Mouse (Mus musculus) urinary bladder, adult 18-20 months (tissue): Measurements from ENCODE around the gene Elmod3.
A peak's percentile ranks its signal among the peaks of the same experiment; 100 is the strongest.

Source experiments
- DNase-seq, 2 experiments: peaks; one replicate each; pipeline ENCODE4 v3.0.0; 2022; ENCODE audit warnings: low spot score in 2 of 2, mixed read lengths in 2 of 2

Gene Elmod3

DNA sequence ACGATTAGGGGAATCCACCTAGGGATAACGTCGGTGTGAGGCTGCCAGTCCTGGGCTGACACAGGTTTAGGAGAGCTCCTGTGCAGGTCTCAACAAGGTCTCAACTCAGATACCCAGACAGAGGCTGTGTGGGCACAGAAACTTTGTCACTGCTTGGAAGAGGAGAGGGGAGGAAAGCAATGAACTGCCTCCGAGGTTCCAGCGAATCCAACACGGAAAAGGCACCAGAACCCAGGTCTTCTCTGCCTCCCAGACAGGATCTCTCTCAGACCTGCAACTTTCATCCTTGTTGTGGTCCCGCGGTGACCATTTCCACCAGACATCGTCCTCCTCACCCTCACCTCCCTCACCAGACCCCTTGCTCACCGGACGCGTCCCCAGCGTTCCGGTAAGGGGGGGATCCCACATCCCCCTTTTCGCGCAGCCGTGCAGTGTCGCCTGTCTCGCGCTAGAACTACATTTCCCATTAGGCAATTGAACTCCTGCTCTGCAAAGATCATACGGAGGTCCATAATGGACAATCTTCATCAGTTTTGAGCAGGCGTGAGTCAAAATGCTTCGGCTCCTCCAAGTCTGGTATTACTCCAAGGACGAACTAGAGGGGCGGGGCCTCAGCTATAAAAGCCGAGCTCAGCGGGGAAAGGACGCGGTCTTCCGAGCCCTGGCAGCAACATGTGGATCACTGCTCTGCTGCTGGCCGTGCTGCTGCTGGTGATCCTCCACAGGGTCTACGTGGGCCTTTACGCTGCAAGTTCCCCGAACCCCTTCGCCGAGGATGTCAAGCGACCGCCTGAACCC is at the start of gene Elmod3, which contains the start of gene Retsat:
Gene Elmod3, minus strand, starts transcription at position 458 of the 798 bp plus-strand sequence.
Gene Retsat, plus strand, starts transcription at position 520 of the 798 bp plus-strand sequence.
- DNase-seq = peak; percentile 88 to 94

GRCm38 (mm10) chr6:72647383-72647820 is 49.2 kb upstream of the Elmod3 start:
- peak in 1 of 2 experiments; percentile 45 for DNase-seq

DNA sequence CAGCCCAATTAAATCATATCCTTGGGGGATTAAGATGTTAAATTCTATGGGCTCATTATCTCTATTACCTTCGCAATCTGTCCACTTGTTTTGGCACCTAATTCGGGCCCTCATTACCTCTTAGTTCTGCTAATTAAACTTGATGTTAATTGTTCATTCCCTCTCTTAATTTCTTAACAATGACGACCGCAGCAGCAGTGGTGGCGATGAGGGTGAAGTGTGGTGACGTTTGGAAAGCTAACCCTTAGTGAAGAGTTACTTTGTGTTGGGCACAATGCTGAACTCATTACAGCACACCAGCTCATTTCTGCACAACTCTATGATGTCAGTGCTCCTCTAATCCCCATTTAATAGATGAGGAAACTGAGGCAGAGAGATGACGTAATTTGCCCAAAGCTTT is 47.2 kb upstream of the Elmod3 start:
- no peak for DNase-seq

- no peak for DNase-seq
Measured at GRCm38 (mm10) chr6:72644576-72644975, 46.4 kb upstream of the Elmod3 start.

- no peak for DNase-seq
Measured at GRCm38 (mm10) chr6:72641218-72641954, 43.2 kb upstream of the Elmod3 start.

GRCm38 (mm10) chr6:72636940-72637339 is 38.7 kb upstream of the Elmod3 start:
- no peak for DNase-seq

- DNase-seq = peak; percentile 43 to 44
Measured at GRCm38 (mm10) chr6:72635760-72636431, 37.7 kb upstream of the Elmod3 start.

- no peak for DNase-seq
Measured at GRCm38 (mm10) chr6:72634311-72634710, 36.1 kb upstream of the Elmod3 start.

DNA sequence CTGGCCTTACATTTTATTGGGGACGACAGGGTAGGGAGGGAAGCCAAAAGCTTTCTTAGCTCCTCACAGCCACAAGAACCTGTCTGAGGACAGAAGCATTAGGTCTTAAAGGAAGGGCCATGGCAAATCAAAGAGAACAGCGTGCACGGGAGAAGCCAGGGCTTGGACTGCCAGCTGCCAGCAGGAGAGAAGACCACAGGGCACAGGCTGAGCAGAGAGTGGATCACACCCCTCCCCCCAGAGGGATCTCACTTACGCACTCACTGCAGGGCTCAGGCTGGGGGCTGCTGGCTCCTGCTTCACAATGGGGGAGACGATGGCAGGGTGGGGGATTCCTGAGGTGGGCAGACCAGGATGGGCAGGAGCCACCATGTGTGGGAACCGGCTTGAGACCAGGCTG is 33.5 kb upstream of the Elmod3 start:
- DNase-seq = no peak

DNA sequence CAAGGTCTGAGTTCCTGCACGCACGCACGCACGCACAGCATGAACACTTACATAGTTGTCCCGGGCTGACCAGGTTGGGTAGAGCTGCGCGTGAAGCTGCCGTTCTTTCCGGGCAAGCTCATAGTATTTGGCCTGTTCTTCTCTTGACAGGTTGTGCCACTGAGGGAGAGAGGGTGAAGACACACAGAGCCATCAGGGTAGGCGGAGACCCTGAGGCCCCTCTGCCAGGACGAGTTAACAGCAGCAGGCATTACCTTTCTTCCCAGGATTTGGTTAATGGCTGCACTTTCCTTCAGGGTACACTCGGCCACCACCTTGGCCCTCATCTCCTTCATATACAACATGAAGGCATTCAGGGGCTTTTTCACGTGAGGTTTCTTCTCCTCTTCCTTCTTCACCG is 32.7 kb upstream of the Elmod3 start:
- DNase-seq = no peak

GRCm38 (mm10) chr6:72630370-72630769 is 32.2 kb upstream of the Elmod3 start:
- DNase-seq = no peak

- DNase-seq = no peak
Measured at GRCm38 (mm10) chr6:72627276-72627675, 29.1 kb upstream of the Elmod3 start.

- DNase-seq = no peak
Measured at GRCm38 (mm10) chr6:72626391-72626790, 28.2 kb upstream of the Elmod3 start.

DNA sequence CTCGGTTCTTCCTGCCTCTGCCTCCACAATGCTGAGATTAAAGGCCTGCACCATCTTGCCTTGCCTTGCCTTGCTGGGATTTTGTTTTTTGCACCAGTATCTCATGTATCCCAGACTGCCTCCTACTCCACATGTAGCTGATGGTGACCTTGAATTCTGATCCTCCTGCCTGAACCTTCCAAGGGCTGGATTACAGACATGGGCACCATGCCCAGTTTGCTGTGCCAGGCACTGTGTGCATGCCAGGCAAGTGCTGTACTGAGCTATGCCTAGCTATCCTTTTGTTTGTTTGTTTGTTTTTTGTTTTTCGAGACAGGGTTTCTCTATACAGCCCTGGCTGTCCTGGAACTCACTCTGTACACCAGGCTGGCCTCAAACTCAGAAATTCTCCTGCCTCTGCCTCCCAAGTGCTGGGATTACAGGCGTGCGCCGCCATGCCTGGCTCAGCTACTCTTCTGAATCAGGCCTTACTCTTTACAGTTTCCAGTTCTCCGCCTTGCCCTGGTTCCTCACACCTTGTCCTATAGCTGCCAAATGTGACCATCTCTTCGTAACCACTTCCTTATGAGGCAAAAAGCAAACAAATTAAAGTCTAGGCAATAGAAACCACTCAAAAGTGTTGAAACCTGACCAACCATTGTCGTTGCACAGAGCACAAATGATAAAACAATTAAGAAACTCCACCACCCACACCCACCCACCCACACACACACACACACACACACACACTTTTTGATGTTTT is 25.6 kb upstream of the Elmod3 start:
- no peak for DNase-seq

DNA sequence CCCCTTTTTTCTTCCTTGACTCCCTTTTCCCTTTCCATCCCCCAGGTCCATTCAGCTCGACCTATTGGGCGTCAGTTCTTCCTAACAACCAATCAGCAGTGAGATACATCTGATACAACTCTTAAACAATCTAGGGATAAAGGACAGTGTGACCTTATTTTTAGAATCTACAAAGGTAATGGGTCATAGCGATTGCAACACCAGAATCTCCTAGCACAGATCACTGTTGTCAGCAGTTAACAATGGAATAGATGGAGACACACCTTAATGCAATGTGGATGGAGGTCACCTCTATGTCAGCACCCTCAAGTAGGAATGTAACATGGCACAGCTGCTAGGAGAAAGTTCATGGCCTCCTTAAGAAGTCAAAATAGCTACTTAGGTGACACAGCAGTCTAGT is 24.7 kb upstream of the Elmod3 start:
- DNase-seq = no peak

DNA sequence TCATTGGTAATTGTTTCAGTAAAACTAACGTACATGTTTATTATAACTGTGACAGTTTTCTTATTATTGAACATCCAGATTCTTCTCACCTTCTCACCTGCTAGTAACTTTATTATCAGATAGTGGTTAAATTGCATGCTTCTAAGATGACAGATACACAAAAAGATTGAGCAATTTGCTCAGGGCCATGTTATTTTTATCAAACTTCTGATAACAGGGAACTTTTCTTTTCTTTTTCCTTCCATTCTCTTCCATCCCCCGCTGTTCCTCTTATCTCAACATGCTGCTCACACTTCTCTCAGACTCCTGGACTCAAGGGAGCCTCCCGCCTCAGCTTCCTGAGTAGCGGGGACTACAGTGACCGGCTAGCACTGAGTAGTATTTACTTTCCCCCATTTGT is 22.7 kb upstream of the Elmod3 start:
- no peak for DNase-seq

- DNase-seq = no peak
Measured at GRCm38 (mm10) chr6:72619734-72620532, 21.7 kb upstream of the Elmod3 start.

GRCm38 (mm10) chr6:72616643-72617288 is 18.6 kb upstream of the Elmod3 start, which contains the start of gene Tgoln1:
Gene Tgoln1 (minus strand): TSS chr6:72617000.
- DNase-seq = peak; percentile 88 to 90

GRCm38 (mm10) chr6:72615561-72616375 is 17.6 kb upstream of the Elmod3 start:
- no peak for DNase-seq
